Mouse (Mus musculus): ENCODE measurements around the gene Adm. TPM values are rescaled to one million over a fixed set of nuclear protein-coding genes. Genes with fewer than 3 reads are reported as not detected.

Gene Adm
- total and polyA plus RNA-seq, 2 experiments: 1.3 to 2.5 TPM

GRCm38 (mm10) chr7:110597141-110597540 lies 30.3 kb upstream of the Adm start:
- H3K79me2 ChIP-seq (ENCODE audit: control insufficient read depth, insufficient read depth, low read length): peaks cover 6% of the 10 kb centered on the region; the same call in 1 of the 2 replicates
- peak; percentile 91 for DNase-seq (ENCODE audit: extremely low read depth, low read depth, low spot score)
- no peaks in the 10 kb centered on the region for H3K27me3 ChIP-seq (ENCODE audit: control insufficient read depth, insufficient read depth, low read length)
- TF ChIP-seq POLR2A (IDR thresholded peaks at IDR 0.05; ENCODE audit: extremely low read depth, insufficient read depth, low read length) (no peak), CTCF (IDR thresholded peaks at IDR 0.05; ENCODE audit: low read depth, low read length) (no peak)
- H3K4me3 ChIP-seq (ENCODE audit: insufficient read depth, low read depth, low read length): no peak overlapping the region
- H3K36me3 ChIP-seq (ENCODE audit: control insufficient read depth, insufficient read depth, low read length): peaks cover 2% of the 10 kb centered on the region; the same call in 1 of the 2 replicates
- H3K9ac ChIP-seq (ENCODE audit: low read depth, low read length): no peak overlapping the region
- no peak overlapping the region for H3K27ac ChIP-seq (replicated peaks; ENCODE audit: insufficient read depth, low read depth, low read length)
- 41% methylated on average over 1 of the region's 1 CpGs for WGBS
- peaks cover 4% of the 10 kb centered on the region; the same call in 1 of the 2 replicates for H3K4me1 ChIP-seq (ENCODE audit: control insufficient read depth, insufficient read depth, low read length)

GRCm38 (mm10) chr7:110605476-110605875 lies 22.0 kb upstream of the Adm start:
- 93% methylated on average over 4 of the region's 4 CpGs for WGBS

GRCm38 (mm10) chr7:110606906-110607305 lies 20.6 kb upstream of the Adm start:
- TF ChIP-seq POLR2A (IDR thresholded peaks at IDR 0.05; ENCODE audit: extremely low read depth, insufficient read depth, low read length) (no peak), CTCF (IDR thresholded peaks at IDR 0.05; ENCODE audit: low read depth, low read length) (no peak)
- Histone ChIP-seq H3K27me3 (ENCODE audit: control insufficient read depth, insufficient read depth, low read length) (no peaks in the 10 kb centered on the region), H3K79me2 (ENCODE audit: control insufficient read depth, insufficient read depth, low read length) (peaks cover 17% of the 10 kb centered on the region; the same call in 1 of the 2 replicates), H3K27ac (replicated peaks; ENCODE audit: insufficient read depth, low read depth, low read length) (no peak overlapping the region), H3K4me1 (ENCODE audit: control insufficient read depth, insufficient read depth, low read length) (no peaks in the 10 kb centered on the region), H3K36me3 (ENCODE audit: control insufficient read depth, insufficient read depth, low read length) (no peaks in the 10 kb centered on the region), H3K9ac (ENCODE audit: low read depth, low read length) (no peak overlapping the region), H3K4me3 (ENCODE audit: insufficient read depth, low read depth, low read length) (no peak overlapping the region)
- WGBS: 100% methylated on average over 1 of the region's 1 CpGs
- no peak for DNase-seq (ENCODE audit: extremely low read depth, low read depth, low spot score)

More at GRCm38 (mm10) chr7:110605476-110605875, 22.0 kb upstream of the Adm start:
- Histone ChIP-seq H3K9ac (ENCODE audit: low read depth, low read length) (no peak overlapping the region), H3K4me3 (ENCODE audit: insufficient read depth, low read depth, low read length) (no peak overlapping the region), H3K36me3 (ENCODE audit: control insufficient read depth, insufficient read depth, low read length) (no peaks in the 10 kb centered on the region), H3K79me2 (ENCODE audit: control insufficient read depth, insufficient read depth, low read length) (peaks cover 13% of the 10 kb centered on the region; the same call in 1 of the 2 replicates), H3K27me3 (ENCODE audit: control insufficient read depth, insufficient read depth, low read length) (no peaks in the 10 kb centered on the region), H3K4me1 (ENCODE audit: control insufficient read depth, insufficient read depth, low read length) (no peaks in the 10 kb centered on the region), H3K27ac (replicated peaks; ENCODE audit: insufficient read depth, low read depth, low read length) (no peak overlapping the region)
- TF ChIP-seq CTCF (IDR thresholded peaks at IDR 0.05; ENCODE audit: low read depth, low read length) (no peak), POLR2A (IDR thresholded peaks at IDR 0.05; ENCODE audit: extremely low read depth, insufficient read depth, low read length) (no peak)
- no peak for DNase-seq (ENCODE audit: extremely low read depth, low read depth, low spot score)

GRCm38 (mm10) chr7:110613381-110614132 lies 13.9 kb upstream of the Adm start:
- Histone ChIP-seq H3K4me1 (ENCODE audit: control insufficient read depth, insufficient read depth, low read length) (peaks cover 4% of the 10 kb centered on the region; the same call in 1 of the 2 replicates), H3K36me3 (ENCODE audit: control insufficient read depth, insufficient read depth, low read length) (no peaks in the 10 kb centered on the region), H3K27me3 (ENCODE audit: control insufficient read depth, insufficient read depth, low read length) (no peaks in the 10 kb centered on the region), H3K4me3 (ENCODE audit: insufficient read depth, low read depth, low read length) (peak overlapping the region; percentile 85), H3K79me2 (ENCODE audit: control insufficient read depth, insufficient read depth, low read length) (peaks cover 5% of the 10 kb centered on the region; the same call in 1 of the 2 replicates), H3K27ac (replicated peaks; ENCODE audit: insufficient read depth, low read depth, low read length) (peak overlapping the region; percentile 96), H3K9ac (ENCODE audit: low read depth, low read length) (peak overlapping the region; percentile 51)
- no peak for DNase-seq (ENCODE audit: extremely low read depth, low read depth, low spot score)
- no peak for TF ChIP-seq CTCF (IDR thresholded peaks at IDR 0.05; ENCODE audit: low read depth, low read length)
- no peak for TF ChIP-seq POLR2A (IDR thresholded peaks at IDR 0.05; ENCODE audit: extremely low read depth, insufficient read depth, low read length)
- 2% methylated on average over 17 of the region's 17 CpGs for WGBS

- Histone ChIP-seq H3K4me3 (ENCODE audit: insufficient read depth, low read depth, low read length) (peak within 1 kb of the TSS; percentile 85), H3K9ac (ENCODE audit: low read depth, low read length) (peak within 1 kb of the TSS; percentile 99), H3K36me3 (ENCODE audit: control insufficient read depth, insufficient read depth, low read length) (no peaks in the 10 kb centered on the region), H3K27me3 (ENCODE audit: control insufficient read depth, insufficient read depth, low read length) (no peaks in the 10 kb centered on the region), H3K79me2 (ENCODE audit: control insufficient read depth, insufficient read depth, low read length) (peaks cover 5% of the 10 kb centered on the region; the same call in 1 of the 2 replicates), H3K4me1 (ENCODE audit: control insufficient read depth, insufficient read depth, low read length) (peaks cover 4% of the 10 kb centered on the region; the same call in 1 of the 2 replicates), H3K27ac (replicated peaks; ENCODE audit: insufficient read depth, low read depth, low read length) (peak within 1 kb of the TSS; percentile 96)
- TF ChIP-seq POLR2A (IDR thresholded peaks at IDR 0.05; ENCODE audit: extremely low read depth, insufficient read depth, low read length) (peak; percentile 75), CTCF (IDR thresholded peaks at IDR 0.05; ENCODE audit: low read depth, low read length) (no peak)
- under 1% methylated on average over 117 of the region's 127 CpGs for WGBS
- peak; percentile 86 for DNase-seq (ENCODE audit: extremely low read depth, low read depth, low spot score)
Observed at GRCm38 (mm10) chr7:110614133-110615063, 13.1 kb upstream of the Adm start, which contains the start of gene Sbf2. Sbf2 (minus strand) TSS chr7:110614922.
